Mouse (Mus musculus) cerebellum, adult 9-11 months (tissue): Measurements from ENCODE around the gene Rassf8.
A peak's percentile ranks its signal among the peaks of the same experiment; 100 is the strongest.

ENCODE experiments used
- DNase-seq: peaks from one replicate; pipeline ENCODE4 v3.0.0; 2022

The Rassf8 gene

GRCm38 (mm10) chr6:145826305-145826704 is 79.8 kb downstream of the Rassf8 start:
- DNase-seq = no peak

- no peak for DNase-seq
Measured at GRCm38 (mm10) chr6:145829062-145829835, 82.7 kb downstream of the Rassf8 start.

- peak; percentile 76 for DNase-seq
Measured at GRCm38 (mm10) chr6:145830117-145830516, 83.6 kb downstream of the Rassf8 start.

- peak; percentile 22 for DNase-seq
Measured at GRCm38 (mm10) chr6:145830617-145831016, 84.1 kb downstream of the Rassf8 start.

- DNase-seq = no peak
Measured at GRCm38 (mm10) chr6:145832927-145833326, 86.4 kb downstream of the Rassf8 start.

- no peak for DNase-seq
Measured at GRCm38 (mm10) chr6:145835359-145835758, 88.8 kb downstream of the Rassf8 start.

- no peak for DNase-seq
Measured at GRCm38 (mm10) chr6:145845611-145846010, 99.1 kb downstream of the Rassf8 start.

GRCm38 (mm10) chr6:145846076-145846475 is 99.5 kb downstream of the Rassf8 start:
- DNase-seq = no peak

- no peak for DNase-seq
Measured at GRCm38 (mm10) chr6:145846948-145847347, 100.4 kb downstream of the Rassf8 start.

- DNase-seq = no peak
Measured at GRCm38 (mm10) chr6:145847661-145848060, 101.1 kb downstream of the Rassf8 start.

- DNase-seq = peak; percentile 75
Measured at GRCm38 (mm10) chr6:145850789-145851188, 104.2 kb downstream of the Rassf8 start.

GRCm38 (mm10) chr6:145851956-145852355 is 105.4 kb downstream of the Rassf8 start:
- no peak for DNase-seq

- no peak for DNase-seq
Measured at GRCm38 (mm10) chr6:145852708-145853107, 106.2 kb downstream of the Rassf8 start.

GRCm38 (mm10) chr6:145853356-145854079 is 107.0 kb downstream of the Rassf8 start:
- peak; percentile 20 for DNase-seq

- DNase-seq = peak; percentile 61
Measured at GRCm38 (mm10) chr6:145854756-145855155, 108.2 kb downstream of the Rassf8 start.

GRCm38 (mm10) chr6:145855720-145856551 is 109.4 kb downstream of the Rassf8 start:
- peak; percentile 98 for DNase-seq

- DNase-seq = peak; percentile 26
Measured at GRCm38 (mm10) chr6:145857428-145857827, 110.9 kb downstream of the Rassf8 start.

GRCm38 (mm10) chr6:145858414-145858813 is 111.9 kb downstream of the Rassf8 start:
- DNase-seq = no peak

- DNase-seq = peak; percentile 14
Measured at GRCm38 (mm10) chr6:145860350-145860749, 113.8 kb downstream of the Rassf8 start.

- no peak for DNase-seq
Measured at GRCm38 (mm10) chr6:145861462-145862227, 115.1 kb downstream of the Rassf8 start.

GRCm38 (mm10) chr6:145862321-145862720 is 115.8 kb downstream of the Rassf8 start:
- DNase-seq = peak; percentile 17

GRCm38 (mm10) chr6:145862739-145863064 is 116.2 kb downstream of the Rassf8 start:
- no peak for DNase-seq
